Mouse (Mus musculus) embryonic facial prominence, embryonic 11.5 days (tissue): ENCODE measurements around the gene Smim23. TPM values are rescaled to one million over a fixed set of nuclear protein-coding genes. Genes with fewer than 3 reads are reported as not detected.

ENCODE experiments used
- ATAC-seq: fragments of 200-750 bp; cut with Nextera tagmentation; replicated peaks from 2 replicates; pipeline ENCODE4 v1.8.0; 2017; ENCODE audit warnings: low read depth; ENCODE audit not compliant: insufficient number of reproducible peaks, low FRiP score, low TSS enrichment
- DNase-seq: peaks from one replicate; pipeline ENCODE4 v3.0.0-alpha.2; 2015; ENCODE audit warnings: low spot score
- H3K27ac ChIP-seq: fragments of 300-500 bp; sonication (generic); replicated peaks from 2 replicates; pipeline ENCODE4 v1.5.1; 2014; ENCODE audit warnings: mild to moderate bottlenecking, low read depth, low read length, control low read depth
- H3K27me3 ChIP-seq: fragments of 300-500 bp; sonication (generic); 2 replicates; pipeline ENCODE4 v1.6.1; 2014; ENCODE audit warnings: mild to moderate bottlenecking, low read length, moderate library complexity, mixed read lengths; ENCODE audit not compliant: control insufficient read depth, insufficient read depth
- H3K36me3 ChIP-seq: fragments of 300-500 bp; sonication (generic); replicated peaks from 2 replicates; pipeline ENCODE4 v1.6.1; 2014; ENCODE audit warnings: low read depth, mild to moderate bottlenecking, low read length, moderate library complexity, mixed read lengths; ENCODE audit not compliant: control insufficient read depth, insufficient read depth
- H3K4me1 ChIP-seq: fragments of 300-500 bp; sonication (generic); 2 replicates; pipeline ENCODE4 v1.6.1; 2014; ENCODE audit warnings: low read length, mixed read lengths; ENCODE audit not compliant: control insufficient read depth, insufficient read depth
- H3K4me2 ChIP-seq: fragments of 300-500 bp; sonication (generic); 2 replicates; pipeline ENCODE4 v1.6.1; 2014; ENCODE audit warnings: low read depth, mild to moderate bottlenecking, control low read depth, low read length, moderate library complexity
- H3K4me3 ChIP-seq: fragments of 300-500 bp; sonication (generic); 2 replicates; pipeline ENCODE4 v1.5.1; 2014; ENCODE audit warnings: low read depth, low read length, control low read depth
- H3K9ac ChIP-seq: fragments of 300-500 bp; sonication (generic); replicated peaks from 2 replicates; pipeline ENCODE4 v1.6.1; 2014; ENCODE audit warnings: mild to moderate bottlenecking, control low read depth, low read length
- H3K9me3 ChIP-seq: fragments of 300-500 bp; sonication (generic); replicated peaks from 2 replicates; pipeline ENCODE4 v1.6.1; 2016; ENCODE audit warnings: mild to moderate bottlenecking, low read length, inconsistent platforms, mixed read lengths; ENCODE audit not compliant: control insufficient read depth
- WGBS: fragments of 180-500 bp; shearing (Covaris S2); extraction: QIAGEN DNeasy Blood & Tissue Kit; methylation state at CpG from one replicate; pipeline ENCODE4 v1.1.7; 2014; 5-methylcytosine and 5-hydroxymethylcytosine counted together
- polyA plus RNA-seq: library from polyadenylated mRNA; unstranded; fragments of >200 nt; fragmentation: Nextera tagmentation; extraction: Ambion mirVana; gene quantifications from 2 replicates; pipeline ENCODE4 v1.2.1, GENCODE M21; 2014

Smim23 gene
- polyA plus RNA-seq, 1 experiment from 2014 or later, result not detected

DNA sequence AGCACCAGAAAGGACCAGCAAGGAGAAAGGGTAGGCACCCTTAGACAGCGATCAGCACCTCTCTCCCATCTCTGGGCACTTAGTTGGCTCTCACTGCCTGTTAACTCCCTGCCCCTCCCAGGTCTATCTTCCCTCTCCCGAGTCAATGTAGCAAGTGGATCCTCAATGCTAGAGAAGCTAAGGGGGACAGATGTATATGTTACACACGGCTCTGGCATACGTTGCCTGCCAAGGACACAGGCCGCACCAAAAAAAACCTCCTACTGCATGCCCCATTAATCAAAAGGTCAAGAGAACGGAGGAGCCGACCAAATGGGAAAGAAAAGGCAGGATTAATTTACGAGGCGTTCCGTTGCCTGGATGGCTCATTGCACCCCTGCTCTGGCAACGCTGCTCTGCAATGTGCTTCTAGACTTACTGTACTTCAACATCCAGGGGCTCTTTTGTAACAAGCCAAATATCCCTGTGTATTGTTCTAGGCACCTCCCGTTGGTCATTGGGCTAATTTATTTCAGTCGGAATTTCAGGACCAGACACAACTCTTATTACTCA lies 10.0 kb upstream of the Smim23 start:
- H3K9ac ChIP-seq, result no peak overlapping the region
- WGBS, result 47% methylated on average over 13 of the region's 13 CpGs
- ATAC-seq (no peak), DNase-seq (no peak)
- no peak overlapping the region for H3K4me3 ChIP-seq
- no peak overlapping the region for H3K4me2 ChIP-seq
- H3K27me3 ChIP-seq, result no peaks in the 10 kb centered on the region
- no peaks in the 10 kb centered on the region for H3K9me3 ChIP-seq
- H3K4me1 ChIP-seq, result no peaks in the 10 kb centered on the region; the same call in 1 of the 2 replicates
- H3K36me3 ChIP-seq, result no peaks in the 10 kb centered on the region
- H3K27ac ChIP-seq, result no peak overlapping the region

DNA sequence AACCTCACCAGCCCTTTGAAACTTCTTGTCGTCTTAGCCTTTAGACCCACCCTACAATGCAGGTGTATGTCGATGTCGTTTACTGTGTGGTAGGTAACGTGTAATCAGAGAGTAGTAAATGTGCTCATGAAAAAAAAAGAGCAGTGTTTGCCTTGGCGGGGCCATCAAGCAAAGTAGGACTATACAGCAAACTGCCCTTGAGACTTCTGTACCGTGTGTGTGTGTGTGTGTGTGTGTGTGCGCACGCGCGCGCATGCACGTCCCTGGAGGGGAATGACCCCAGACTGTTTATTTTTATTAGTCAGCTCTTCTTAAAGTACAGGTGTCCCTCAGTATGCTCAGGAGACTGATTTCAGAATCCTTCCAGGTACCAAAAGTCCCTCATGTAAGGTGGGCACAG lies 6.8 kb downstream of the Smim23 start:
- no peaks in the 10 kb centered on the region for H3K27me3 ChIP-seq
- H3K36me3 ChIP-seq, result no peaks in the 10 kb centered on the region
- DNase-seq (no peak), ATAC-seq (no peak)
- H3K4me1 ChIP-seq, result no peaks in the 10 kb centered on the region
- 93% methylated on average over 12 of the region's 12 CpGs for WGBS
- no peak overlapping the region for H3K4me3 ChIP-seq
- H3K4me2 ChIP-seq, result no peak overlapping the region
- H3K9me3 ChIP-seq, result no peaks in the 10 kb centered on the region
- H3K27ac ChIP-seq, result no peak overlapping the region
- H3K9ac ChIP-seq, result no peak overlapping the region

DNA sequence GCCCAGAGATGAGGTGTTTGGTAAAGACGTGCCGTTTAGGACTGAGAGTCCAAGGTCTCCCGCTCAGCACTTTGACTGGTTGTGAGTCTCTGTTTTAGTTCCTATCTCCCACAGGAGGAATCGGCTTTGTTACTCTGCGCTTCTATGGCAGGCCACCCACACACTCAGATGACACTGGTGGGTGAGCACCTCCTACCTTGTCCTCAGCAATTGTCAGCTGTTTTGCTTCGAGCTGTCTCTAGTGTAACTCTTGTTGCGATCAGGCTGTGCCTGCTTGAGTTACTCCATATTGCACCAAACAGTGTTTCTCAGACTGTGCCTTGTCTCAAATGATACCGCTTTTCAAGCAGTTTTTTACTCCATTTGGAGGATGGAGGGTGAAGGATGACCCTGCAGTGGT lies 10.1 kb downstream of the Smim23 start:
- Histone ChIP-seq H3K4me1 (no peaks in the 10 kb centered on the region), H3K4me3 (no peak overlapping the region), H3K27me3 (no peaks in the 10 kb centered on the region), H3K9me3 (no peaks in the 10 kb centered on the region), H3K36me3 (no peaks in the 10 kb centered on the region), H3K9ac (no peak overlapping the region), H3K27ac (no peak overlapping the region), H3K4me2 (no peak overlapping the region)
- 90% methylated on average over 8 of the region's 8 CpGs for WGBS
- DNase-seq (no peak), ATAC-seq (no peak)

DNA sequence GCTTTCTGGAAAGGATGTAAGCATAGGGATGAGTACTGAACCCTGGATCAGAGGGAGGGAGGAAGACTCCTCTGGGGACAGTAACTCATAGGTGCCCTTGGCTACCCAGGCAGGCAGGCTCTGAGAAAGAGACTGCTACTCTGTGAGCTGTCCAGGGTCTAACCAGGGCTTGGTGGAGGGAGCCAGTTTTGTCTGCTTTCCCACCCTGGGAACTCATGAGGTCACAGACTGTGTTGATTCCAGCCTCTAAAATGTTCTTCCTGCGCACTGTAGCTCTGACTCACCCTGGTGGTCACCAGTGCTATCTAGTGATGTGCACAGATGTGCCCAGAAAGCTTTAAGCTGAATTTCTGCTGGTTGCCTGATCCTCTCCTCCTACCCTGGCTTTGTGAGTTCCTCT lies 15.3 kb downstream of the Smim23 start:
- H3K36me3 ChIP-seq, result no peaks in the 10 kb centered on the region
- no peak overlapping the region for H3K9ac ChIP-seq
- H3K27me3 ChIP-seq, result no peaks in the 10 kb centered on the region
- ATAC-seq, result no peak
- WGBS, result 76% methylated on average over 1 of the region's 1 CpGs
- no peaks in the 10 kb centered on the region for H3K9me3 ChIP-seq
- H3K4me1 ChIP-seq, result no peaks in the 10 kb centered on the region
- H3K4me3 ChIP-seq, result no peak overlapping the region
- no peak for DNase-seq
- H3K27ac ChIP-seq, result no peak overlapping the region
- H3K4me2 ChIP-seq, result no peak overlapping the region

DNA sequence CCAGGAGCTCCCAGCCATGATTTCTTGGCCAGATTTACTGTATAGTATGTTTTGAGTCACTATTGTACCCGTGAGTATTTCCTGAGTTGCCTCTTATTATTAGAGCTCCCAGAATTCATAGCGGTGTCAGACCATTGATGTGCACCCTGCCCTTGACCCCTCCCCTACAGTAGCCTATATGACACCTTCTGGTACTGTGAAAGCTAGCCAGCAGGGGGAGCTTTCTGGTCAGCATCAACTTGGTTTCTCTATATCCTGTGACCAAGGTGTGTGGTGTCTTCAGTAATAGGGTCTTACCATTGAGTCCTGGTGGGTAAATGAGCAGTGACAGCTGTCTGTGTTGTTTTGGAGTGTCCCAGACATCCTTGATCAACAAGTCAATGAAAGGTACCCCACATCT lies 18.4 kb downstream of the Smim23 start:
- WGBS, result 9% methylated on average over 2 of the region's 2 CpGs
- ATAC-seq, result peak; percentile 41; the same call in 1 of the 2 replicates

DNA sequence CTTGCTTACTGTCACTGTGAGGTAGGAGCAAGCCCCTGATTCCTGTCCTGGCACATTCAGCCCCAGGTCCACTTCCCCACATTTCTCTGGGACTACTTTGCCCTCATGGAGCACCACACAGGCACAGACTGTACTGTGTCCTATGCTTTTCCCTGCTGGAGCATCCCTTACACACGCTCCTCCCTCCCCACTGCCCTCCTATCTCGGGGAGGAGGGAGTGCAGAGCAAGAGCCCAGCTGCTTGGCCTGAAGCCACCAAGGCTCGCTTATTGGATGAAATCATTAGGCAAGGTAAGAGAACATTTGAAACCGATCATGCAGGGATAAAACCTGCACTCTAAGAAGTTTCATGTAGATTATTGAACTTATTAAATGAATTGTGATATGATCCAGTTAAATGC lies 20.7 kb downstream of the Smim23 start:
- Histone ChIP-seq H3K36me3 (no peaks in the 10 kb centered on the region), H3K4me1 (no peaks in the 10 kb centered on the region), H3K4me2 (no peak overlapping the region), H3K9me3 (no peaks in the 10 kb centered on the region), H3K9ac (no peak overlapping the region), H3K27ac (no peak overlapping the region), H3K27me3 (no peaks in the 10 kb centered on the region), H3K4me3 (no peak overlapping the region)
- ATAC-seq (no peak), DNase-seq (no peak)
- WGBS, result 53% methylated on average over 4 of the region's 4 CpGs

More for the DNA sequence above, 18.4 kb downstream of the Smim23 start:
- Histone ChIP-seq H3K9me3 (no peaks in the 10 kb centered on the region), H3K27me3 (no peaks in the 10 kb centered on the region), H3K9ac (no peak overlapping the region), H3K4me3 (no peak overlapping the region), H3K36me3 (no peaks in the 10 kb centered on the region), H3K4me2 (no peak overlapping the region), H3K4me1 (no peaks in the 10 kb centered on the region), H3K27ac (no peak overlapping the region)
- peak; percentile 66 for DNase-seq

DNA sequence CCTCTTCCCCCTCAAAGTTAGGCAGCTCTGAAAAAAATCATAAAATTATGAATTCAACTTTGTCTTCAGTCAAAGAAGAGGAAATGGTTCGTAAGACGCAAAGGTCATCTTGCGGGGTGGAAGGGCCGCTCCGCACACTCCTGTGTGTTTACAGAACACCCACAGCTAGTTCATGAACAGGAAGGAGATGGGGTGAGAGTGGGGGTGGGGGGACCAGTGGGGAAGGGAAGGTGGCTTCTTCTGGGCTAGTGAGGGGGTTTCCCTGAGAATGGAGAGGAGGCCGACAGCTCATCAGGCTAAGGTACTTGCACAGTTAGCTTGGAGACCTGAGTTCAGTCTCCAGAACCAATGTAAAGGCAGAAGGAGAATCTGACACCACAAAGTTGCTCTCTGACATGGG lies 22.7 kb downstream of the Smim23 start:
- no peak overlapping the region for H3K4me3 ChIP-seq
- no peak for DNase-seq
- H3K27ac ChIP-seq, result no peak overlapping the region
- 63% methylated on average over 6 of the region's 6 CpGs for WGBS
- H3K9ac ChIP-seq, result no peak overlapping the region
- ATAC-seq, result no peak
- no peaks in the 10 kb centered on the region for H3K9me3 ChIP-seq
- no peak overlapping the region for H3K4me2 ChIP-seq
- no peaks in the 10 kb centered on the region for H3K36me3 ChIP-seq
- H3K4me1 ChIP-seq, result no peaks in the 10 kb centered on the region
- H3K27me3 ChIP-seq, result no peaks in the 10 kb centered on the region

DNA sequence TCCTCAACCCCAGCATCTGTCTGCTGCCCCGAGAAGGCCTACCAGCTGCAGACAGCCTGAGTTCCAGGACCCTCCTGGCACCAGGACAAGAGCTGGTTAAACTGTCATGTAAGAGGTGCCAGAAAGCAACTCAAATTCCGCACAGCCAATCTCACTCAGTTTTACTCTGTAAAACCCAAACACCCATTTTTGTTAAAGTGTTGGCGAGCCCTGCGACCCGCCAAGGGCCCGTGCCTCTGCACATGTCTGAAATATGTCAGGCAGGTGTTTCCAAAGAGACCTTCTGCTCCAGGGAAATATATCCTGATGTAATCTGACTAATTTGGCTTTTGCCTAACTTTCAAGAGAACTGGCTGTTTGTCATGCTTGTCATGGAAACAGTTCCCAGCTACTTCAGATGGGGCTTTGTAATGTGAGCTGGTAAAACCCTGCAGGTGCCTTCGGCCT lies 23.5 kb downstream of the Smim23 start:
- Histone ChIP-seq H3K4me2 (no peak overlapping the region), H3K4me3 (no peak overlapping the region), H3K36me3 (no peaks in the 10 kb centered on the region), H3K27me3 (no peaks in the 10 kb centered on the region), H3K9me3 (no peaks in the 10 kb centered on the region), H3K27ac (no peak overlapping the region), H3K9ac (no peak overlapping the region), H3K4me1 (no peaks in the 10 kb centered on the region)
- DNase-seq (peak; percentile 73), ATAC-seq (no peak)
- WGBS, result 41% methylated on average over 7 of the region's 7 CpGs
